Mouse (Mus musculus): Measurements from ENCODE around the gene Tmem245.

DNA sequence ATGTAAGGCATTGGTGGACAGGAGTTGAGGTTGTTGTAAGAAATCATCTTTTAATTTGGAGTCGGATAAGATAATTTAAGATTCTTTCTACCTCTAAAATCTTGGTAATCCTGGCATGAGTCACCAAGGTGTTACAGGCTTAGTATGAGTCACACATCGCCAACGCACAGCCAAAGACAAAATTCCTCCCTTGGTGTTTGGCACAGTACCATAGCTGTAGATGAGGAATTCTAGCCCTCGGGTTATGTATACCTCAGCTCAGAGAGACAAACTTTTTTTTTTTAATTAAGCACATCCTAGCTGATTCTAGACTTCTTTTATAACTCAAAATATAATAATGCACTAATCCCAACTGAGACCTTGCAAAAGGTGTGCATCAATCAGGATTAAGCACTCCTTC is 83.2 kb downstream of the Tmem245 start:
- TF ChIP-seq CTCF (IDR thresholded peaks at IDR 0.05; ENCODE audit: low read depth) (no peak), EP300 (IDR thresholded peaks at IDR 0.05; ENCODE audit: low read depth) (no peak)

All from heart, postnatal 0 days (tissue).